Mouse (Mus musculus) kidney, adult 2 months (tissue): ENCODE results near the gene Cx3cr1.

Experiments
- CTCF ChIP-seq: fragments of 200-500 bp; conservative IDR thresholded peaks from 2 replicates; pipeline ENCODE4 v1.5.1; 2011; ENCODE audit warnings: low read depth, mild to moderate bottlenecking, control low read depth, low read length, moderate library complexity, mixed read lengths; ENCODE audit not compliant: insufficient read depth, insufficient read length
- POLR2A ChIP-seq: fragments of 200-500 bp; IDR thresholded peaks from one replicate; pipeline ENCODE4 v1.6.1; 2011; ENCODE audit warnings: low read depth, low read length, control low read depth

GRCm38 (mm10) chr9:120099304-120099703 is 29.6 kb upstream of the Cx3cr1 start:
- TF ChIP-seq CTCF (no peak), POLR2A (no peak)
